Mouse (Mus musculus) CH12F3 (cell line): ENCODE measurements around the gene H3f3b.
"Not testable (repeated sequence)": the region's sequence is repeated elsewhere in the genome, so short reads cannot be mapped to it uniquely, and the experiment has no call there.

Experiments used
- in situ Hi-C: fragments of 300-500 bp; cut with MboI; formaldehyde crosslinking; loops from 2 replicates; pipeline ENCODE4 v1.14.3; 2020; ENCODE audit warnings: low sequenced_read_pairs

The H3f3b gene

GRCm38 (mm10) chr11:116049610-116050009, 21.8 kb upstream of the H3f3b start:
- in situ Hi-C loops, result no loop called here

- in situ Hi-C loops, result no loop called here
Measured at GRCm38 (mm10) chr11:116045173-116045572, 17.4 kb upstream of the H3f3b start.

- in situ Hi-C loops, result no loop called here
Measured at GRCm38 (mm10) chr11:116043286-116043685, 15.5 kb upstream of the H3f3b start.

GRCm38 (mm10) chr11:116042372-116043138, 14.8 kb upstream of the H3f3b start:
- in situ Hi-C loops, result no loop called here

GRCm38 (mm10) chr11:116041833-116042232, 14.1 kb upstream of the H3f3b start:
- in situ Hi-C loops, result no loop called here

GRCm38 (mm10) chr11:116040593-116040992, 12.8 kb upstream of the H3f3b start:
- in situ Hi-C loops, result no loop called here

- in situ Hi-C loops, result no loop called here
Measured at GRCm38 (mm10) chr11:116037826-116038225, 10.1 kb upstream of the H3f3b start.

- in situ Hi-C loops, result no loop called here
Measured at GRCm38 (mm10) chr11:116036671-116037070, 8.9 kb upstream of the H3f3b start.

- in situ Hi-C loops, result no loop called here
Measured at GRCm38 (mm10) chr11:116034584-116034983, 6.8 kb upstream of the H3f3b start.

- in situ Hi-C loops, result no loop called here
Measured at GRCm38 (mm10) chr11:116030898-116031845, 3.4 kb upstream of the H3f3b start.

- in situ Hi-C loops, result no loop called here
Measured at GRCm38 (mm10) chr11:116030088-116030897, 2.5 kb upstream of the H3f3b start, which contains the start of gene Unk. Gene Unk (plus strand): TSS chr11:116030322.

- in situ Hi-C loops, result no loop called here
Measured at GRCm38 (mm10) chr11:116029086-116029865, 1.5 kb upstream of the H3f3b start.

GRCm38 (mm10) chr11:116028177-116028865, 559 bp upstream of the H3f3b start:
- in situ Hi-C loops, result no loop called here

- in situ Hi-C loops, result no loop called here
Measured at GRCm38 (mm10) chr11:116025056-116025845, 2.5 kb downstream of the H3f3b start.

GRCm38 (mm10) chr11:116024356-116024808, 3.4 kb downstream of the H3f3b start:
- in situ Hi-C loops, result no loop called here

- in situ Hi-C loops, result no loop called here
Measured at GRCm38 (mm10) chr11:116023771-116024355, 3.9 kb downstream of the H3f3b start.

GRCm38 (mm10) chr11:116023074-116023770, 4.5 kb downstream of the H3f3b start:
- in situ Hi-C loops, result not testable (repeated sequence)
